Mouse (Mus musculus) erythroblast, embryonic 14.5 days (primary cell): Measurements from ENCODE around the gene Mapk8. TPM values are rescaled to one million over a fixed set of nuclear protein-coding genes. Genes with fewer than 3 reads are reported as not detected.
A peak's percentile ranks its signal among the peaks of the same experiment; 100 is the strongest.
"Not testable (repeated sequence)": the region's sequence is repeated elsewhere in the genome, so short reads cannot be mapped to it uniquely, and the experiment has no call there.

ENCODE experiments used
- H3K27me3 ChIP-seq: 2 replicates; pipeline ENCODE4 v1.6.1; 2012; ENCODE audit warnings: inconsistent platforms; ENCODE audit not compliant: control insufficient read depth
- H3K36me3 ChIP-seq: 2 replicates; pipeline ENCODE4 v1.6.1; 2012; ENCODE audit warnings: mild to moderate bottlenecking, inconsistent platforms; ENCODE audit not compliant: control insufficient read depth
- H3K4me1 ChIP-seq: 2 replicates; pipeline ENCODE4 v1.6.1; 2012; ENCODE audit warnings: inconsistent platforms; ENCODE audit not compliant: control insufficient read depth
- H3K4me3 ChIP-seq: replicated peaks from 2 replicates; pipeline ENCODE3; 2012; ENCODE audit warnings: moderate library complexity, mild to moderate bottlenecking, inconsistent platforms
- H3K9me3 ChIP-seq: 2 replicates; pipeline ENCODE4 v1.6.1; 2012; ENCODE audit warnings: low read length, inconsistent platforms, mixed read lengths; ENCODE audit not compliant: control insufficient read depth
- GATA1 ChIP-seq: IDR thresholded peaks from 2 replicates; pipeline ENCODE4 v1.6.1; 2012; ENCODE audit warnings: low read length, inconsistent platforms, mixed read lengths
- TAL1 ChIP-seq: IDR thresholded peaks from 3 replicates; pipeline ENCODE4 v1.6.1; 2012; ENCODE audit warnings: low read length, inconsistent platforms, mixed read lengths
- polyA plus RNA-seq: library from polyadenylated mRNA; stranded (reverse); fragments of >175 nt; gene quantifications from 2 replicates; pipeline ENCODE4 v1.2.3, GENCODE M21; 2012

Mapk8 gene
- polyA plus RNA-seq, 1 experiment: 0.14 TPM

- H3K36me3 ChIP-seq: no peaks in the 10 kb centered on the region
- TF ChIP-seq GATA1: no peak
- no peak for TF ChIP-seq TAL1
- H3K27me3 ChIP-seq: peaks cover 10% of the 10 kb centered on the region
- no peak overlapping the region for H3K4me3 ChIP-seq
- no peaks in the 10 kb centered on the region for H3K9me3 ChIP-seq
- H3K4me1 ChIP-seq: peaks cover 14% of the 10 kb centered on the region
Measured at GRCm38 (mm10) chr14:33450331-33450730, 3.4 kb upstream of the Mapk8 start.

GRCm38 (mm10) chr14:33449296-33449840 is 2.4 kb upstream of the Mapk8 start:
- H3K36me3 ChIP-seq: no peaks in the 10 kb centered on the region
- peaks cover 10% of the 10 kb centered on the region for H3K27me3 ChIP-seq
- H3K4me1 ChIP-seq: peaks cover 17% of the 10 kb centered on the region
- H3K4me3 ChIP-seq: no peak overlapping the region
- TF ChIP-seq TAL1 (no peak), GATA1 (no peak)
- H3K9me3 ChIP-seq: no peaks in the 10 kb centered on the region

DNA sequence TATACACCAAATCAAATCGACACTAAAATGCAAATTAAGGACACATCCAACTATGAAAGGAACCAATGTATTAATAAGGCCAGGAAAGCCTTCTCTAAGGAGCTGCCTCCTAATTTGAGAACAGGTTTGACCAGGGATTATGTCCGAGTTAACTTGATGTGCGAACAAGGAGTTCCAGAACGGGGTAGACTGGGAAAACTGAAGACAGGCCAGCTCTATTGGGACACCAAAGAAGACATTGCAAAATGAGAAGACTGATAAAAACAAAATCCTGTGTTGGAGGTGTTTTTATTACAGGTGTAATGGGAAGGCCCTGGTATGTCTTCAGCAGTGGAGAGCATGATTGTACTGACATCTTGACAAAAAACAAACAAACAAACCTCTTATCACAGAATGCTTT is 1.3 kb upstream of the Mapk8 start:
- peaks cover 24% of the 10 kb centered on the region for H3K4me1 ChIP-seq
- peaks cover 10% of the 10 kb centered on the region for H3K27me3 ChIP-seq
- no peaks in the 10 kb centered on the region for H3K36me3 ChIP-seq
- no peak overlapping the region for H3K4me3 ChIP-seq
- TF ChIP-seq GATA1: no peak
- no peak for TF ChIP-seq TAL1
- H3K9me3 ChIP-seq: no peaks in the 10 kb centered on the region

GRCm38 (mm10) chr14:33446561-33447023 is 366 bp downstream of the Mapk8 start:
- Histone ChIP-seq H3K27me3 (peaks cover 10% of the 10 kb centered on the region), H3K9me3 (no peaks in the 10 kb centered on the region), H3K36me3 (no peaks in the 10 kb centered on the region)

DNA sequence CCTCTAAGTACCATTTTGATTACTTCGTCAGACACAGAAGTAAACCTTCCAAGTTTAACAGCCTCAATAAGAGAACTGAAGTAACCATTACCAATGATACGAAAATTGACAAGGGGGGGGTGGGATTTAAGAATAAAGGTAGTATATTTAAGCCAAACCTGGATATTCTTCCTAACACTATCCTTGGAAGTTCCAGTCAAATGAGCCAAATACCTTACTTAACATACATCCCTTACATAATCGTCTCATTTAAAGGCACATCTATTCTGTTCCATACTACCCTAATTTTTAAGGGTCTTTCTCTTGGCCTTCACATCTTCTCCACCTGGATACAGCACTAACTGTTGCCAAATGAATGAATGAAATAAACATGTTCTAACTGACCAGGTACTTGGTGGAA is 996 bp downstream of the Mapk8 start:
- no peak for TF ChIP-seq TAL1
- TF ChIP-seq GATA1: no peak
- peaks cover 7% of the 10 kb centered on the region; the same call in 1 of the 2 replicates for H3K27me3 ChIP-seq
- no peaks in the 10 kb centered on the region for H3K36me3 ChIP-seq
- peak overlapping the region; percentile 86 for H3K4me3 ChIP-seq
- H3K4me1 ChIP-seq: peaks cover 24% of the 10 kb centered on the region
- H3K9me3 ChIP-seq: no peaks in the 10 kb centered on the region

More at GRCm38 (mm10) chr14:33446561-33447023, 366 bp downstream of the Mapk8 start:
- peak overlapping the region; percentile 86 for H3K4me3 ChIP-seq
- peaks cover 24% of the 10 kb centered on the region for H3K4me1 ChIP-seq
- TF ChIP-seq TAL1: no peak
- no peak for TF ChIP-seq GATA1

- Histone ChIP-seq H3K9me3 (no peaks in the 10 kb centered on the region), H3K4me1 (peaks cover 24% of the 10 kb centered on the region), H3K27me3 (peaks cover 3% of the 10 kb centered on the region; the same call in 1 of the 2 replicates), H3K36me3 (no peaks in the 10 kb centered on the region), H3K4me3 (no peak overlapping the region)
- TF ChIP-seq GATA1: no peak
- no peak for TF ChIP-seq TAL1
Measured at GRCm38 (mm10) chr14:33443780-33444179, 3.2 kb downstream of the Mapk8 start.

DNA sequence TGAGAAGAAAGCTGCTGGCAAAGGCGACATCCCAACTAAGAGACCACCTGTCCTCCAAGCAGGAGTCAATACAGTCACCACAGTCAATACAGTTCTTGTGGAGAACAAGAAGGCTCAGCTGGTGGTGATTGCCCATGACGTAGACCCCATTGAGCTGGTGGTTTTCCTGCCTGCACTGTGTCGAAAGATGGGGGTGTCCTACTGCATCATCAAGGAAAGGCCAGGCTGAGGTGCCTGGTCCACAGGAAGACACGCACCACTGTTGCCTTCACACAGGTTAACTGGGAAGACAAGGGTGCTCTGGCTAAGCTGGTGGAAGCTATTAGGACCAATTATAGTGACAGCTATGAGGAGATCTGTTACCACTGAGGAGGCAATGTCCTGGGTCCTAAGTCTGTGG is 14.5 kb downstream of the Mapk8 start:
- peaks cover 11% of the 10 kb centered on the region for H3K9me3 ChIP-seq
- not testable (repeated sequence) for H3K27me3 ChIP-seq, H3K36me3 ChIP-seq, H3K4me3 ChIP-seq, H3K4me1 ChIP-seq

- TF ChIP-seq TAL1 (no peak), GATA1 (no peak)
- Histone ChIP-seq H3K4me3 (no peak overlapping the region), H3K9me3 (no peaks in the 10 kb centered on the region), H3K36me3 (no peaks in the 10 kb centered on the region), H3K4me1 (no peaks in the 10 kb centered on the region), H3K27me3 (no peaks in the 10 kb centered on the region)
Measured at GRCm38 (mm10) chr14:33424124-33424523, 22.8 kb downstream of the Mapk8 start.

GRCm38 (mm10) chr14:33423003-33423402 is 24.0 kb downstream of the Mapk8 start:
- Histone ChIP-seq H3K9me3 (no peaks in the 10 kb centered on the region), H3K27me3 (no peaks in the 10 kb centered on the region), H3K4me3 (no peak overlapping the region), H3K4me1 (no peaks in the 10 kb centered on the region), H3K36me3 (no peaks in the 10 kb centered on the region)
- TF ChIP-seq TAL1 (no peak), GATA1 (no peak)
